Mouse (Mus musculus): ENCODE measurements at regions not wholly inside any gene's neighbourhood (a gene's known extent, or its start where the extent isn't known, plus 50 kb on each side); places are given as distances from the start of the nearest gene placed in this dataset.

DNA sequence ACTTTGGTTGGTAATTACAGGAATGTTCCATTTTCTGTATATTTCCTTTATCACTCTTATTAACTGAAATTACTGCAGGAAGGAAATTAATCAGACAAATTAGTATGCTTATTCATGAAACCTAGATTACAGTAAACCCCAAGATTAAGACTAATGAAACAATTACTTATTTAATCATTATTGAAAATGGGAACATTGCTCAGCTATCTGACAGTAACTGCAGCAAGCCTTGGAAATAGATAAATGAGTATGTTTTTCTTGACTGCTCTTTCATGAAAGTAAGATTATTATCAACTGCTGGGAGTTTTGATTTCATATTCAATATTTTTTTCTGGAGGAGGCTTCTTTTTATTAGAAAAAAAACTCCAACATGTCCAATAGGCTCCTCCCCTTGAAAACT is 230.8 kb upstream of the Mmadhc start:
- no peak for DNase-seq (ENCODE audit: low spot score)

DNA sequence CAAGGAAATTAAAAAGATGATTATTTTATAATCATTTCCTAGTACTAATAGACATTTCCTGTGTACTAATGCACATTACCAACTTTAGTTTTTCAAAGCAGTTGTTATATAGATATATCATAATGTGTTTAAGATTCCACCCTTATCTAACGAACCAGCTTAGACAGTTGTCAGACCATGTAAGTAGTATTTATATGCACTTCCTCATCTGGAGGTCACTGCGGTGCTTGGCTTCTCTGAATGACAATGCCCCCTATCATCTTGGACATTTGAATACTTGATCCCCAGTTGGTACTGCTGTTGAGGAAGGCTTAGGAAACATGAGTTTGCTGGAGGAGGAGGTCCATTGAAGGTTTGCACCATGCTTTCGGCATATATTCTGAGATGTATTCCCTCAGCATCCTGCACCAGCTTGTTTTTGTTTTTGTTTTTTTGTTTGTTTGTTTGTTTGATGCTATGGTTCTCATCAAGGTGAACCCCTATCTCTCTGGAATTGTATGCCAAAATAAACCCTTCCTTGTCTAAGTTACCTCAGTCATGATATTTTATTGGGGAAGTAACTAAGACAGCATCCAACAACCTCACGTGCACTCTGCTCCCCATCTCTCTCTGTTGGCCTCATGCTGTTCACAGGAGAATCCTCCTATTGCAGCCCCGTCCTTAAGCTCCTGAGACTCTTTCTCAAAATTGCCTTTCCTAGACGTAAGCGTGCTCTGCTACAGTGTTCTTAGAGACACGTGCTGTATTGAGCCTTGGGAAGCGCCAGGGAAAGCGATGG is 228.4 kb upstream of the Mmadhc start:
- DNase-seq (ENCODE audit: low spot score), result no peak

DNA sequence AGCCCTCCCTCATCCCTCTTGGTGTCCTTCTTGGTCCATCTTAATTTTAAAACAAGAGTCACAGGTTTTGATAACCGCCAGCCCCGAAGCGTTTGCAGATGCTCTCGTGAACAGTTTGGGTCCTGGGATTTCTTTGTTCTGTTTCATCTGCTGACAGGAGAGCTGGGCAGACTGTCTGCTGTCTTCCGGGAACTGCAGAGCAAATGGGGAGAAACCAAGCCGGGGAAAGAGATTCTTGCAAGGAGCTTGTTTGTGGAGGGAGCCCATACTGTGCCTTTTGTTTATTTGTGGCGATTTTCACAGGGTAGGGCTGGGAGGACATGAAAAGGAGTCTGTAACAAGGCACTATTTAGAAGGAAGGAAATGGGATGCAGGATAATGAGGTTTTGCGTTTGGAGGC is 223.6 kb upstream of the Mmadhc start:
- DNase-seq (ENCODE audit: low spot score), result no peak

DNA sequence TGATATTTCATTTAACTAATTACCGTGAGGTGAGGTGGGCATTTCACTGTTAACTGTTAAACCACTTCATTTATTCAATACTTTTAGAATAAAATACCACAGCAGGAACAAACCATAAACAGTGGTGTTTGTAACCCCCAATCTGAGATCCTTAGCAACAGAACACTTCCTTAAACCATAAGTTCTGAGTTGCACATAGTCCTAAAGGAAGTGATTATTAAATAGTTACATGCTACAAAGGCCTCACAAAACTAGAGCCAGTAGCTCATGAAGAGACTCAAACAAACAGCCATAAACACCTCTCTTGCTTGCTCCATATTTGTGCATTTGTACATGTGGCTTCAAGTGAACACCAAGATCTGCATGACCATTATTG is 222.5 kb upstream of the Mmadhc start:
- DNase-seq (ENCODE audit: low spot score), result no peak

DNA sequence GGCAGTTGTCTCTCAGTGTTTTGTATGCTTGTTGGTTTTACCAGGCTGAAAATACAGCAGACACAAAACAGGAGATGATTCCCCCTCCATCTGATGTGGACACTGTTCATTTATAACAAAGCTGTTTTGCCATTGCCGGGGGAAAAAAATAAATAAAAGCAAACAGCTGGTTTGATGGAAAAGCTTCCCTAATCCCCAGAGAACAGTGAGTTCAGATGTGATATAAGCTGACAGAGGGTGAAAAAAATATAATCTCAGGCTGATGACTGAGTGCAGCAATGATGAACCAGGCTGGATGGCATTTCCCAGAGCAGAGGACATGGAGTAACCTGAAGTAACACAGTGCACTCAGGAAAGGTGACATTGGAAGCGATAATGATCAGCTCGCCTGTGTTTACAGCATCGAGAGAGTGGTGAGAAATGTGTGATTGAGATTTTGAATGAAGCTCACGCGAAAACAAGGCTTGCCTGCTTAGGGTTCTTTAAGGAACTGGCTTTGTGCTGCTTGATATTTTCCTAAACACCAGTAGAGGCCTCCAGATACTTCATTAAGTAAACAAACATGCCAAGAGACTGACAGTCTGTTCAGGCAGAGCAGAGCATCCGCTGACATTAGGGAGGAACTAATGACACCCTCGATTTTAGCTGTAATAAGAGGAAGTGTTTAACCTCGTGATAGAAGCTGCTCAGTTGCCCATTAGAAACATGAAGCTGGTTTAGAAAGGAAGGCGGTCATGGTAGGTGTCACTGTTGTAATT is 221.9 kb upstream of the Mmadhc start:
- no peak for DNase-seq (ENCODE audit: low spot score)

DNA sequence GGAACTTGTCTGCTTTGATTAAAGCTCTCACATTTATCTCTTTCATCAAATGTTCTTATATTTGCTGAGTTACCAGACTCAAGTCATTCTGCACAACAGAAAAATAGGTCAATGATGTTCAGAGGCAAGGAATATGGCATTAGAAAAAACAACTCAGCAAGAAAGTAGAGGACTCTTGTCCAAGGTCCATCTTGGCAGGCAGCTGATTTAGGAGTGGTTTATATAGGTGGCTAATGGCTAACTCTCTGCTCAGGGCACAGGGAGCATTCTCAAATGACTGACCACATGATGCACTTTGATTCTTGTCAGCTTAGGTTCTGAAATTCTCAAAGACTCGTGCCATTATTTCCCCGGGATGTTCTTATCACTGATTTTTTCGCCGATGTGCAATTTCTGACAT is 216.7 kb upstream of the Mmadhc start:
- DNase-seq (ENCODE audit: low spot score), result no peak

DNA sequence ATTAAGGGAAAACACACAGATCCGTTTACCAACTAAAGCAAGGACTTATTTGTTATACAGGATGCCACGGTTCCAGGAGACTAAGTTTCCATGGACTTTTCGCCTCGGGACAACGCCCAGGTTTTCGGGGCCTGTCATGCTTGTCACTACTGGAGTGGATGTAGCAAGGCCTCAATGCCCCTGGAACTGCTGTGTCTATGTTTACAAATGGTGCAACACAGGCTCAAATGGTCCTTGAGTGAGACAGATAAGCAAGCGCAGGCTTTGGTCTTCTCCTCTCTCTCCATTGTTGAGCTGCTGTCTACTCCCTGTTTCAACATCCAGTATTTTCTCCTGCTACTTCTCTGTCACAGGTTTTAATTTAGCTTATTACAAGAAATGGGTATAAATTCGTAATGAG is 202.1 kb upstream of the Mmadhc start:
- DNase-seq (ENCODE audit: low spot score), result no peak

DNA sequence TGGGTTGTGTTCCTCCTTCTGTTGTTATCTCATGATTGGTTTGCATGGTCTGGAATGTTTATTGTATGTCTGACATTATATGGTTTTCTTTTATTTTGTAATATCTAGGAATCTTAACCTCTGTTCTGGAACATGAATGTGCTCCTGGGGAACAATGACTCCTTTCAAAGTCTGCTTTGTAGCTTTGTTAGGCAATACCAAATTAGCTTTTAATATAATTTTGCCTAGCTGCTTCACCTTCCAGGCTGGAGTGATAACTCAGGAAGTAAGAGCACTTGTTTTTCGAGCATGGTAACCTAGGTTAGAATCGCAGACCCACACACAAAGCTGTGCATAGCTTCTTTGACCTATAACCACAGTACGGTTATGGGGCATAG is 199.4 kb upstream of the Mmadhc start:
- DNase-seq (ENCODE audit: low spot score), result no peak

DNA sequence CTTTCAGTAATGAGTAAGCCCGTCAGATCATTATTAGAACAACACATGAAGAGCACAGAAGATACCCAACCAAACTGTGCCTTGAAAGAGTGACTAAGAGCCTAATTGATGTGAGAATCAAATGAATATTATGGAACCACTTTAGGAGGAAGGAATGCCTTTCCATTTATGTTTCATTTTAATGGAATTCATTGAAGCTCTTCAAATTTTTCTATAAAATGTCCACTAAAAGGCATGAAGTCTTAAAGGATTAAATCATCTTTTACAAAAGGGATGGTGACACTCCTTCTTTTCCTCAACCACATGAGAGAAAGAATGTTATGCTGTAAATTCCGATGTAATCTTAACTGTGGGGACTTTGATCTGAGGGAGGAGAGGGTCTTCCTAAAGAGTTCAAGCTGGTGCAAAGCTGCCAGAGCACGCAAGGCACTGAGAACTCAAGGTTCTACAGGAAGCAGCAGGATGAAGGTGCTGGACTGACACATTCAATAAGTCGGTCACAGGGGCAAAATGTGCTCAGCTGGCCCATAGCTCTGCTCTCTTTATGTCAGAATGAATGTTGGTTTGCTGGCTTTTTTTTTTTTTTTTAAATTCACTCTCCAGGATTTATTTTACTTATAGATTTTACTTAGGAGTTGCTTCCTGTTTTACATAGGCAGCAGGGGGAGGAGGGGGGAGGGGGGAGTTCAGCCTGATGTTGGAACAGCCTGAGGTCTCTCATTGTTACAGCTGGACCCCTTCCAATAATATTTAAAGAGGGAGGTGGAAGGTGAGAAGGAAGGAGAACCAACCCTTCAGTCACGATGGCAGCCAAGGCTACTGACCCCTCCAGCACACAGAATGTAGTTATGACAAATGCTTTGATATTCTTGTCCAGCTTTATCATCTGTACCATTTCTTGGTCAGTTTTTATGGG is 198.8 kb upstream of the Mmadhc start:
- no peak for DNase-seq (ENCODE audit: low spot score)

DNA sequence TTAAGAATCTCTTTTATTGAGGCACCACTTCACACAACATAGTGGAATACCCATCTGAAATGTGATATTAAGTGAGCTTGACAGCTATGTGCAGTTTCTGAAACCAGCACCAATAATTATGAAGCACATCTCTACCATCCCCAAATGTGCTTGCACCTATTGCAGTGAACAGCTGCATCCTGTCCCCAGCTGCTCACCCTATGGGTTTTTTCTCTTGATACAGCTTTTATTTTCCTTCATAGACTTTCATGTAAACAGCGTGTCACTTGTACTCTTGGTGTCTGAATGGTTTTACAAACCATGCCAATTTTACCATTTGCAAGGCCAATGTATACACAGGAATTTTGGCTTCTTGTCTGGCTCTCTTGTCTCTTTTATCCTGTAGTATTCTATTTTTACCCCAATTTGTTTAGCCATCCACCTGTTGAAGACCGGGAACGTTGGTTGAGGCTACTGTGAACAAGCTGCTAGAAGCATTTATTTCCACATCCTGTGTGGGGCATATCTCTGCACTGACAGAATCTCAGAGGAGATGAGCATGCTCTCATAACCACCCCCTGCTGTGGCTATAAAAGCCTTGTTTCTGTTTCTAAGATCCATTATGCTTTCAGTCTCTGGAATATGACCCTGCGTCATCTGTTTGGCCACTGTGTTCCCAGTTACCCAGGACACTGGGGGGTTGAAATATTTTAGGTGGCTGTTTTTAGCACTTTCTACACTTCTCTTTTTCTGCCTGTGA is 197.2 kb upstream of the Mmadhc start:
- DNase-seq (ENCODE audit: low spot score), result no peak

DNA sequence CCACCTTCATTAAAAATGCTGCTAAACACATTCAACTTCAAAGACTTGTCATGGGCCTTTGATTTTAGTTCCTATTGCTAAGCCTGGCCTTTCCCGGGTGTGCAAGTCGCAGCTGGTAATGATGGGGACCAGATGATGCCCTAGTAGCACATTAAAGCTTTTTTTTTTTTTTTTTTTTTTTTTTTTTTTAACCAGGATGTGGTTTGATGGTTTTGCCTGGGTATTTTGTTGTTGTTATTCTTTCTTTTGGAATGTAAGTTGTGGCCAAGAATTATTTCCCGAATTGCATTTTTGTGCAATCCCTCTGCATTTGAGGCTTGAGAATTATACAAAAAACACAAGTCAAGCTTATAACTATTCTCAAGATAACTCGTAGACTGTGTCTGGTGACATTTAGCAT is 167.2 kb upstream of the Mmadhc start:
- no peak for DNase-seq (ENCODE audit: low spot score)

DNA sequence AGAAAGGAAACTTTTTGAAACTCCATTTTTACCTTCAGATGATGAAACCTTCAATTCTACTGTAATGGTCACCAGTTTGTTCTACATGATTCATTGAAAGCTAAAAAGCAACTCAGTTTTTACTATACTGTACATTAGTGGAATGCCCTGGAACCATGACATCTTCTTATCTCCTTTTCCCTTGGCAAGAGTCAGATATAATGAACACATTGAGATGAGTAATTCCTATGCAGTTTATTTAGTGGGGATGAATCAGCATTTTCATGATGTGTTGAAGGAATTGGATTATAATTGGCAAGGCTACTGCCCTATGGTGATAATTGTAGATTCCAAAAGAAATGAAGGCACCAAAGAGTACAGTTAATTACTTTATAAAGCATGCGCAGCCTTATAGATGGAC is 165.8 kb upstream of the Mmadhc start:
- no peak for DNase-seq (ENCODE audit: low spot score)

DNA sequence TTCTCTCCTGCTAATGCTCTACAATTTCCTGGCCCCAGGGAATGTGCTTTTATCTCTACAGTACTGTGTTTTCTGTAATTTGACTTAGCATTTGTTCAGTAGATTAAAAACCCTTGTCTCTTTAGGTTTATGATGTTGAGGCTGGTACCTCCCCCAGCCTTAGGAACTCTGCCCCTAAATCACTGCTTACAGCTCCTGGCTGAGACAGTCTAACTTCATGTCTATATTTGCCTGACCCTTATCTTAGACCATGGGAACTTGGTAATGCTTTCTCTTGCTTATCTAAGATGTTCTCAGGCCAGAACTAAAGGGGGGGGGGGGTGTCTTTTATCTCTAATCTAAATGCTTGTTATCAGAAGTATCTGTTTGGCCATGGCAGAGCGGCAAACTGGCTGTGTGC is 160.1 kb upstream of the Mmadhc start:
- DNase-seq (ENCODE audit: low spot score), result no peak

DNA sequence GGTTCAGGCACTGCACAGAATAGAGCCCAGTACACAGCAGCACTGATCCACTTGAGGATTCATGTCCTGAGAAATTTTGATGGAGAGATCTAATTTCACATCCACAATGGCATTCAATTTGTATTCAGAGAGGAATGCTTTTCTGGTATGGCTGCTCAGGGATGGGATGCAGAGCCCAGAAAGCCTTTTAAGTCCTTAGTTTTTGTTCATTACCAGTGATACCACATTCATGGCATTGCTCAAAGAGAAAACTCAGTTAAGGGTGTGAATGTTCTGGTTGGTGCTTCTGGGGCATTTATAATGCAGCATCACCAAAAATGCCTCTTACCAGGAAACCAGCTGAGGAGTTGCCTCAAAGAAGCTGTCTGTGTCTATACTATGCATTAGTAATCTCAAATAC is 151.5 kb upstream of the Mmadhc start:
- no peak for DNase-seq (ENCODE audit: low spot score)

DNA sequence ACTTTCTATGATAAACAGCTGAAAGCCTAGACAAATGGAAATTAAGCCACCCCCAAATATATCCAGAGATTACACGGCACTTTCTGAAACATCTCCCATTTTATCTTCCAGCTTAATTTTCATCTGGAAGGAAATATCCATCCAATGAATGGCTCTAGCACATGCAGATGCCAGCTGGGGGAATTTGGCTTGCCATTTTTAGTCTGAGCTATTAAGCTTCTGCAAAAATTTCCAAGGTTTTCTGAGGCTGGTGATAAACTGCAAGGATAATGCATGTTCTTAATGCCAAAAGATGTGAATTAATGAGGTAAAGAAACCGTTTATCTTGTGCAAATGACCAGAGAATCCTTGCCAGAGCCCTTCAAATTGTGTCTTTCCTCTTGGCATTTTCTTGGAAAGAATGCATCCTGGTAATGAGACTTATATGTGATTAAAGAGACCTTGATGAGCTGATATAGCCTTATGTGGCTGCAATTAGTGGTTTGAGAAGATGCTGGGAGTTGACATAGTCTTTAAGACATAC is 149.4 kb upstream of the Mmadhc start:
- no peak for DNase-seq (ENCODE audit: low spot score)

DNA sequence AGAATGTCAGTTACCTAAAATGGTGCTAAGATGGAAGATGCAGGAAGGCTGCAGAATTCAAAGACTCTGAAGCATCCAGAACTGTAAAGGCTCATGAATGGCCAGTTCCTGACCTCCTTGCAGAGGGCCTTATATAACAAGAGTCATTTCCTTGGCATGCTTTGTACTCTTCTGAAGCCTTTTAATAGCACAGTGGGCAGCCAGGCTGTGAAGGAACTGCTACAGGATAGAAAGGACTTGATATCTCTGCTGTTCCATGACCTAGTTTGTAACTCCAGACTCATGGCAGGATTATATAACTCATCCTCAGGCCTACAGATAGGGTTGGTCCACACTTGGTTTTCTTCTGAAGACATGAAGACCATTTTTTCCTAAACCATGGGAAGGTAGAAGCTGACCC is 143.7 kb upstream of the Mmadhc start:
- DNase-seq (ENCODE audit: low spot score), result no peak

DNA sequence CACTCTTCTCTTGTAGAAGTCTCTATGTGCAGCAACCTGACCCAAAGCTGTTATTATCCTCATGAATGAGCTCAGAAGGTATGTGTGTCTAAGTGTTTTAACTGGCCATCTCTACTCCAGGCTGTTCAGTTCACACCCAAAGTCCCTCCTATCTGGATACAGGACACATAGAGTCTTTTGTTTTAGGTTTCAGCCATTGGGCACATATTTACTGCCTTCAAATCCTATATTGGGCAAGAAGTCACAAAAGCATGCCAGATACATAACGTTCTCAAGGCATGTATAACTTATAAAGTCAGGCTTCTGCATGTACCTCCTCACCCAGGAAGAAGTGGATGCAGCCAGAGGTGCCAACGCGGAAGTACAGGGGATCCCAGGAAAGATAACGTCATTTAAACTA is 136.6 kb upstream of the Mmadhc start:
- DNase-seq (ENCODE audit: low spot score), result no peak

DNA sequence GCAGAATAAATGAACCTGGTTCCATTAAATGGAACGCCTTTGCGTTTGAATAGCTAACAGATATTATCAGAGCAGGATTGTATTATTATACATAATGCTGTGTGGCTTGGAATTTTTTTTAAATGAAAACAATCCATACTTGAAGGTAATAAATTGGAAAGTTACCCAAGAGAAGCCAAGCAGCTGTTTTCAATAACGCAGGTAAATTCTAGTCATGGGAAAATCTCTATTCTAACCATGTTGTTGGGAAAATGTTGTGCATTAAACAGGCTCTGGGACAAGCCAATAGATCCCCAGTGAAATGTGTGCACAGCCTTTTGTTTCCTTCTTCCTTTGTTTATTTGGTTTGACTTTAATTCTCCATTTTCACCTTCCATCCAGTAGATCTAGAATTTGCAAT is 128.6 kb upstream of the Mmadhc start:
- no peak for DNase-seq (ENCODE audit: low spot score)

DNA sequence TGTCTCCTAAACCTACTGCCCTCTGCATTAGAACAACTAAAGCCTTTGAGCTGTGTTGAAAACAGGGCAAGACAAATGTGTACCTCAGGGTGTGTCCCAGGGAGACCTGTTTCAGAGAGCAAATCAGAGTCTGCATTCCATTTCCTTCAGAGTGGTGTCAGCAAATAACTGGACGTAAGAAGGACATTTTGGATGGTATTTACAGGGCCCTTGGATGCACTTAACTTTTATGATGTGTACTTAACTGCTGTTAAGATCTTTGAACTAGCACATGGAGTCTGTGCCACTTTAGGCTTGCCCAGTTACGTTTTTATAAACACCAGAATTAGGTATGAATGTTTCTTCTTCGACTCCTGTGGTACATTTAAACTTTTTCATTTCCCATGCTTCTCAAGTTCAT is 123.0 kb upstream of the Mmadhc start:
- DNase-seq (ENCODE audit: low spot score), result no peak

DNA sequence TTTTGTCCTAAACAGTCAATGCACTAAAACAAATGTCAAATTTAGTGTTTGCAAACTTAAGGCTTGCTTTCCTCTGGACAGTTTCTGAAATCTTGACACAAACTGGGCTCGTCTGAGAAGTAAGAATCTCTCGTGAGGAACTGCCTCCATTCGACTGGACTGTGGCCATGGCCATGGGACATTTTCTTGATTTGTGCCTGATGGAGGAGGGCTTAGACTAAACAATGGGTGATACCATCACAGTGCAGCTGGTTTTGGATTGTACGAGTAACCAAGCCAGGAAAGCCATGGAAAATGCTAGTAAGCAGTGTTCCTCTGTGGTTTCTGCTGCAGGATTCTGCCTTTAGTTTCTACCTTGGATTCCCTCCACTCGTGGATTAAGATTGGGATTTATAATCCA is 121.0 kb upstream of the Mmadhc start:
- DNase-seq (ENCODE audit: low spot score), result no peak

DNA sequence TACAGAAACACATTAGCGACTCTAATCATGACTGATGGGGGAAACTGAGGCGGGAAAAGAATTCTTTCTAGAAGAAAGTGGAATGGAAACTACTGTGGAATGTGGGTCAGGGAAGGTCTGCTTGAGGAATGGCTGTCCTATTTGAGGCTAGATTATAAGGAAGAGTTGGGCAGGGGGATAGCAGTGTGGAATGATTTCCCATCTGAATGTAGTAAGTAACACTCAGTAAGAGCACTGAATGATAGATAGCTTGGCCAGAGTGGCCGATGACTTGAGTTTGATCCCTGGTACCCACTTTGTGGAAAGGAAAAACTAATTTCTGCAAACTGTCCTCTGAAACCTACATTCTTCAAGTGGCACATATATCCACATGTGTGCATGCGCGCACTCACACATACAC is 120.5 kb upstream of the Mmadhc start:
- no peak for DNase-seq (ENCODE audit: low spot score)

DNA sequence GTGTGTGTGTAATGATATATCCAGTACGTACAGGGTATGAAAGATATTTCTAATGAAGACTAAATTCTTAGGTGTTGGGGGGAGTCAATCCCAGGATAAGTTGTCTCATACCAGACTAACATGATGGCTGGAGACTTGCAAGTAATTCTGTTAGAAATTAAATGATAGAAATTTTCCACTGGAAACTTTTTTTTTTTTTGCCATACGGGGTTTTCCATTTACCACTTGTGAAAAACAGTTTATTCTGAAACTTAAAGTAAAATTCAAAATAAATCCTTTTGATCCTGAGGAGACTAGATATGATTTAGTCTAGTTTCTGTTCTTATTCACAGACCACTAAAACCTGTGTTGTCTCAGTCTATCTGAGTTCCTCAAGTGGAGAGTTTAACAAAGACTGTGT is 119.5 kb upstream of the Mmadhc start:
- DNase-seq (ENCODE audit: low spot score), result no peak
